In the genomic region with DNA sequence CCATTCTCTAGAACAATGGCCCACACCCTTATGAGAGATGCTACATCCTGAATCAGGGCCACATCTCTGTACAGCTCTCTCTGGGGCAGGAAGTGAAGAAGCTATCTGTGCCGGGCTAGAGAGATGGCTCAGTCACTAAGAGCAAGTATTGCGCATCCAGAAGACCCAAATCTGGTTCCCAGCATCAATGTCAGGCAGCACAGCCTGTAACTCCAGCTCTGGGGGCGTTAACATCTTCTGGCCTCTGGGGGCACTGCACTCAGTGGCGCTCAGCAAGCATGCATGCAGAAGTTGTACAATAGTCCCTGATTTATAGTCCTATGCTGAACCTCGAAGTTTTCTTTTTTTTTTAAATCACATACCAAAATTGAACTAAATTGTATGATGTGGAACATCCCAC, we compare ENCODE assay signal across 12 mouse cellular contexts.
DNase-seq lines count a peak whose midpoint lies in the region; ATAC-seq lines count a peak whose summit lies in the region.
"Had no signal": no experiment of that assay in that cellular context is flagged by ENCODE, and none has a peak within 500 bp of the region (broad histone marks: within the 10 kb centered on the region; RNA-seq: fewer than 3 reads in every experiment).

No protein-coding gene starts in this region.

- no peaks in the 10 kb centered on the region for H3K27me3 ChIP-seq in hindbrain, embryonic 13.5 days
- no peaks in the 10 kb centered on the region for H3K27me3 ChIP-seq in hindbrain, embryonic 16.5 days (replicated peaks; ENCODE audit: control insufficient read depth, insufficient read depth, low read length)
- no peaks in the 10 kb centered on the region for H3K27me3 ChIP-seq in midbrain, embryonic 11.5 days (ENCODE audit: control insufficient read depth, insufficient read depth, low read length)
- H3K27me3 ChIP-seq in midbrain, embryonic 16.5 days (ENCODE audit: control insufficient read depth, insufficient read depth, low read depth, low read length), result no peaks in the 10 kb centered on the region
- no peaks in the 10 kb centered on the region for H3K27me3 ChIP-seq in forebrain, embryonic 14.5 days (replicated peaks; ENCODE audit: control insufficient read depth, insufficient read depth, low read length)
- H3K27me3 ChIP-seq: forebrain, embryonic 12.5 days had no signal

- no peaks in the 10 kb centered on the region for H3K9me3 ChIP-seq in hindbrain, embryonic 13.5 days
- H3K9me3 ChIP-seq in hindbrain, embryonic 16.5 days (ENCODE audit: control insufficient read depth, low read length), result no peaks in the 10 kb centered on the region
- H3K9me3 ChIP-seq in midbrain, embryonic 11.5 days (ENCODE audit: control insufficient read depth, low read length), result no peaks in the 10 kb centered on the region
- no peaks in the 10 kb centered on the region for H3K9me3 ChIP-seq in midbrain, embryonic 16.5 days (replicated peaks; ENCODE audit: control insufficient read depth, low read length, poor library complexity, severe bottlenecking)
- H3K9me3 ChIP-seq in forebrain, embryonic 14.5 days (replicated peaks; ENCODE audit: control insufficient read depth, low read length), result no peaks in the 10 kb centered on the region
- H3K9me3 ChIP-seq: forebrain, embryonic 12.5 days had no signal

- ATAC-seq in hindbrain, embryonic 13.5 days (ENCODE audit: low FRiP score), result no peak
- no peak for ATAC-seq in hindbrain, embryonic 16.5 days
- peak; percentile 17; the same call in 1 of the 2 replicates for ATAC-seq in midbrain, embryonic 11.5 days (ENCODE audit: low FRiP score)
- ATAC-seq in midbrain, embryonic 16.5 days, result no peak
- ATAC-seq in granulocyte monocyte progenitor cell, adult 5-6 weeks (replicated peaks; ENCODE audit: poor library complexity, severe bottlenecking), result peak; percentile 75
- no peak for ATAC-seq in forebrain, embryonic 14.5 days

- H3K4me2 ChIP-seq in hindbrain, embryonic 13.5 days, result no peak overlapping the region
- no peak overlapping the region for H3K4me2 ChIP-seq in hindbrain, embryonic 16.5 days (ENCODE audit: low read length)
- H3K4me2 ChIP-seq in midbrain, embryonic 11.5 days, result no peak overlapping the region
- no peak overlapping the region for H3K4me2 ChIP-seq in midbrain, embryonic 16.5 days (ENCODE audit: low read length)
- no peak overlapping the region for H3K4me2 ChIP-seq in forebrain, embryonic 14.5 days (ENCODE audit: low read length)
- H3K4me2 ChIP-seq: forebrain, embryonic 12.5 days had no signal

- peaks cover 33% of the 10 kb centered on the region for H3K4me1 ChIP-seq in hindbrain, embryonic 13.5 days (replicated peaks)
- H3K4me1 ChIP-seq in hindbrain, embryonic 16.5 days (ENCODE audit: control insufficient read depth, insufficient read depth, low read depth, low read length), result peaks cover 11% of the 10 kb centered on the region
- peaks cover 6% of the 10 kb centered on the region; the same call in 1 of the 2 replicates for H3K4me1 ChIP-seq in midbrain, embryonic 11.5 days (ENCODE audit: control insufficient read depth, insufficient read depth, low read length)
- peaks cover 5% of the 10 kb centered on the region; the same call in 1 of the 2 replicates for H3K4me1 ChIP-seq in midbrain, embryonic 16.5 days (ENCODE audit: control insufficient read depth, insufficient read depth, low read length)
- peaks cover 13% of the 10 kb centered on the region for H3K4me1 ChIP-seq in forebrain, embryonic 14.5 days (ENCODE audit: control insufficient read depth, insufficient read depth, low read length)

- H3K36me3 ChIP-seq in hindbrain, embryonic 13.5 days, result no peaks in the 10 kb centered on the region
- no peaks in the 10 kb centered on the region for H3K36me3 ChIP-seq in hindbrain, embryonic 16.5 days (ENCODE audit: control insufficient read depth, insufficient read depth, low read length)
- H3K36me3 ChIP-seq in midbrain, embryonic 11.5 days (ENCODE audit: control insufficient read depth, insufficient read depth, low read length), result no peaks in the 10 kb centered on the region
- no peaks in the 10 kb centered on the region for H3K36me3 ChIP-seq in midbrain, embryonic 16.5 days (ENCODE audit: control insufficient read depth, insufficient read depth, low read length)
- H3K36me3 ChIP-seq in forebrain, embryonic 14.5 days (ENCODE audit: control insufficient read depth, insufficient read depth, low read length), result no peaks in the 10 kb centered on the region
- H3K36me3 ChIP-seq: forebrain, embryonic 12.5 days had no signal

- no peak overlapping the region for H3K4me3 ChIP-seq in hindbrain, embryonic 13.5 days
- H3K4me3 ChIP-seq in hindbrain, embryonic 16.5 days (ENCODE audit: low read length), result no peak overlapping the region
- H3K4me3 ChIP-seq in midbrain, embryonic 11.5 days (ENCODE audit: low read depth, low read length), result no peak overlapping the region
- no peak overlapping the region for H3K4me3 ChIP-seq in midbrain, embryonic 16.5 days (ENCODE audit: low read depth, low read length)
- no peak overlapping the region for H3K4me3 ChIP-seq in forebrain, embryonic 14.5 days (ENCODE audit: low read depth, low read length)
- H3K4me3 ChIP-seq: forebrain, embryonic 12.5 days; myocyte had no signal

- no peak for DNase-seq in midbrain, embryonic 11.5 days (ENCODE audit: low spot score, missing footprints)
- DNase-seq in thymus, postnatal 4 days, result peak; percentile 57
- DNase-seq in forebrain, embryonic 14.5 days (ENCODE audit: low spot score), result no peak
- DNase-seq in cerebellum, adult 11 months, result no peak
- DNase-seq: gastrocnemius, postnatal 25 days; lung, postnatal 14 days had no signal

- H3K27ac ChIP-seq in hindbrain, embryonic 13.5 days, result peak overlapping the region; percentile 61; the same call in 1 of the 2 replicates
- no peak overlapping the region for H3K27ac ChIP-seq in hindbrain, embryonic 16.5 days (ENCODE audit: low read depth, low read length)
- H3K27ac ChIP-seq in midbrain, embryonic 11.5 days (ENCODE audit: low read depth, low read length), result no peak overlapping the region
- no peak overlapping the region for H3K27ac ChIP-seq in midbrain, embryonic 16.5 days (ENCODE audit: low read length)
- H3K27ac ChIP-seq in forebrain, embryonic 14.5 days (ENCODE audit: low read depth, low read length), result no peak overlapping the region
- H3K27ac ChIP-seq: forebrain, embryonic 12.5 days had no signal

- no peak overlapping the region for H3K9ac ChIP-seq in hindbrain, embryonic 13.5 days
- H3K9ac ChIP-seq in hindbrain, embryonic 16.5 days (ENCODE audit: low read depth, low read length), result no peak overlapping the region
- H3K9ac ChIP-seq in midbrain, embryonic 11.5 days (ENCODE audit: low read length), result no peak overlapping the region
- H3K9ac ChIP-seq in midbrain, embryonic 16.5 days (ENCODE audit: low read depth, low read length), result no peak overlapping the region
- H3K9ac ChIP-seq in forebrain, embryonic 14.5 days (ENCODE audit: low read length), result no peak overlapping the region
- H3K9ac ChIP-seq: forebrain, embryonic 12.5 days had no signal

- WGBS in hindbrain, embryonic 13.5 days, result 73% methylated on average over 5 of the region's 5 CpGs
- 72% methylated on average over 5 of the region's 5 CpGs for WGBS in hindbrain, embryonic 16.5 days
- 82% methylated on average over 5 of the region's 5 CpGs for WGBS in midbrain, embryonic 11.5 days
- WGBS in midbrain, embryonic 16.5 days, result 79% methylated on average over 5 of the region's 5 CpGs
- 81% methylated on average over 5 of the region's 5 CpGs for WGBS in forebrain, embryonic 14.5 days

Comparison
In these comparisons a context has a peak if more than half of its experiments do, and no peak if none do; other contexts are left out.
1. ATAC-seq: peak in midbrain, embryonic 11.5 days (single experiment) and granulocyte monocyte progenitor cell, adult 5-6 weeks (single experiment); none in hindbrain, embryonic 13.5 days (single experiment), hindbrain, embryonic 16.5 days (single experiment), midbrain, embryonic 16.5 days (single experiment) and forebrain, embryonic 14.5 days (single experiment).